8 mouse cellular contexts compared by ENCODE assay signal in genomic region chr10:121350357-121351065, GRCm38 (mm10). TPM values are rescaled to one million over a fixed set of nuclear protein-coding genes. Genes with fewer than 3 reads are reported as not detected.
DNase-seq lines count a peak whose midpoint lies in the region; ATAC-seq and TF ChIP-seq lines count a peak whose summit lies in the region.

No protein-coding gene starts in this region.

- H3K4me1 ChIP-seq in embryonic facial prominence, embryonic 12.5 days = peaks cover 15% of the 10 kb centered on the region
- peaks cover 12% of the 10 kb centered on the region for H3K4me1 ChIP-seq in hindbrain, embryonic 14.5 days (replicated peaks; ENCODE audit: control insufficient read depth, insufficient read depth, low read length)
- no peaks in the 10 kb centered on the region for H3K4me1 ChIP-seq in liver, embryonic 14.5 days (replicated peaks; ENCODE audit: control insufficient read depth in 2 of 2, insufficient read depth in 2 of 2, low read length in 1 of 2)
- peaks cover 17% of the 10 kb centered on the region for H3K4me1 ChIP-seq in neural tube, embryonic 13.5 days (replicated peaks)

- 0 out of 2 replicates have a peak overlapping the region, but pooled peaks have one; percentile 30 for H3K27ac ChIP-seq in embryonic facial prominence, embryonic 12.5 days
- H3K27ac ChIP-seq in hindbrain, embryonic 14.5 days = no peak overlapping the region
- H3K27ac ChIP-seq in liver, embryonic 14.5 days = no peak overlapping the region
- H3K27ac ChIP-seq in neural tube, embryonic 13.5 days (replicated peaks) = no peak overlapping the region

- H3K9me3 ChIP-seq in embryonic facial prominence, embryonic 12.5 days = 0 out of 2 replicates have a peak, but pooled peaks cover 4% of the 10 kb centered on the region
- H3K9me3 ChIP-seq in hindbrain, embryonic 14.5 days (ENCODE audit: control insufficient read depth, low read length) = no peaks in the 10 kb centered on the region
- no peaks in the 10 kb centered on the region for H3K9me3 ChIP-seq in liver, embryonic 14.5 days (ENCODE audit: control insufficient read depth, low read length)
- peaks cover 4% of the 10 kb centered on the region; the same call in 1 of the 2 replicates for H3K9me3 ChIP-seq in neural tube, embryonic 13.5 days

- peak overlapping the region; percentile 49 for H3K9ac ChIP-seq in embryonic facial prominence, embryonic 12.5 days
- peak overlapping the region; percentile 51 for H3K9ac ChIP-seq in hindbrain, embryonic 14.5 days
- H3K9ac ChIP-seq in liver, embryonic 14.5 days (replicated peaks) = no peak overlapping the region
- peak overlapping the region; percentile 63 for H3K9ac ChIP-seq in neural tube, embryonic 13.5 days

- TF ChIP-seq EP300 in liver, embryonic 14.5 days (IDR thresholded peaks at IDR 0.05; ENCODE audit: low read depth) = no peak

- ATAC-seq in embryonic facial prominence, embryonic 12.5 days (ENCODE audit: insufficient number of reproducible peaks, insufficient read depth, low FRiP score, low TSS enrichment) = peak; percentile 60; the same call in 1 of the 2 replicates
- peak; percentile 27; the same call in 1 of the 2 replicates for ATAC-seq in hindbrain, embryonic 14.5 days (ENCODE audit: low FRiP score)
- ATAC-seq in liver, embryonic 14.5 days (ENCODE audit: insufficient read depth) = no peak
- ATAC-seq in neural tube, embryonic 13.5 days (ENCODE audit: low read depth) = peak; percentile 61; the same call in 1 of the 2 replicates

- peak overlapping the region; percentile 92 for H3K4me2 ChIP-seq in embryonic facial prominence, embryonic 12.5 days (replicated peaks)
- H3K4me2 ChIP-seq in hindbrain, embryonic 14.5 days (replicated peaks) = peak overlapping the region; percentile 86
- peak overlapping the region; percentile 63 for H3K4me2 ChIP-seq in liver, embryonic 14.5 days (ENCODE audit: low read depth)
- H3K4me2 ChIP-seq in neural tube, embryonic 13.5 days = peak overlapping the region; percentile 88

- H3K4me3 ChIP-seq in embryonic facial prominence, embryonic 12.5 days = peak overlapping the region; percentile 52
- peak overlapping the region; percentile 40 for H3K4me3 ChIP-seq in hindbrain, embryonic 14.5 days (replicated peaks; ENCODE audit: low read length)
- H3K4me3 ChIP-seq in liver, embryonic 14.5 days (ENCODE audit: insufficient read depth in 1 of 2, low read depth in 2 of 2, low read length in 2 of 2) = peak overlapping the region; percentile 14 to 52
- peak overlapping the region; percentile 49 for H3K4me3 ChIP-seq in neural tube, embryonic 13.5 days

- H3K36me3 ChIP-seq in embryonic facial prominence, embryonic 12.5 days = no peaks in the 10 kb centered on the region
- no peaks in the 10 kb centered on the region for H3K36me3 ChIP-seq in hindbrain, embryonic 14.5 days (replicated peaks; ENCODE audit: control insufficient read depth, insufficient read depth)
- no peaks in the 10 kb centered on the region for H3K36me3 ChIP-seq in liver, embryonic 14.5 days (replicated peaks; ENCODE audit: control insufficient read depth, insufficient read depth, low read depth)
- H3K36me3 ChIP-seq in neural tube, embryonic 13.5 days = no peaks in the 10 kb centered on the region

- DNase-seq in urinary bladder, adult 2 months (ENCODE audit: low spot score) = peak; percentile 39
- DNase-seq in urinary bladder, postnatal 36 days (ENCODE audit: low spot score in 2 of 2) = no peak
- peak; percentile 40 for DNase-seq in hindbrain, embryonic 14.5 days (ENCODE audit: low spot score)
- no peak for DNase-seq in liver, embryonic 14.5 days (ENCODE audit: low read depth in 3 of 3, low spot score in 3 of 3)
- DNase-seq in right cerebral cortex, postnatal 25 days = no peak
- no peak for DNase-seq in layer of hippocampus, postnatal 10 days (ENCODE audit: low spot score in 2 of 2)

- no peak for TF ChIP-seq CTCF in liver, embryonic 14.5 days (IDR thresholded peaks at IDR 0.05; ENCODE audit: low read depth)

- WGBS in embryonic facial prominence, embryonic 12.5 days = 2% methylated on average over 35 of the region's 35 CpGs
- under 1% methylated on average over 35 of the region's 35 CpGs for WGBS in hindbrain, embryonic 14.5 days
- 4% methylated on average over 35 of the region's 35 CpGs for WGBS in liver, embryonic 14.5 days (ENCODE audit: insufficient replicate concordance)
- WGBS in neural tube, embryonic 13.5 days = under 1% methylated on average over 35 of the region's 35 CpGs

- H3K27me3 ChIP-seq in embryonic facial prominence, embryonic 12.5 days = peaks cover 37% of the 10 kb centered on the region
- peaks cover 49% of the 10 kb centered on the region for H3K27me3 ChIP-seq in hindbrain, embryonic 14.5 days (ENCODE audit: control insufficient read depth, insufficient read depth, low read length)
- peaks cover 37% of the 10 kb centered on the region for H3K27me3 ChIP-seq in liver, embryonic 14.5 days (ENCODE audit: control insufficient read depth, insufficient read depth, low read length)
- H3K27me3 ChIP-seq in neural tube, embryonic 13.5 days = peaks cover 49% of the 10 kb centered on the region

RNA-seq across cellular contexts. Expression of gene Tbc1d30, which starts 0.6 kb away (rescaled TPM):
- polyA plus RNA-seq in urinary bladder, adult 2 months (2012; rRNA removed) = 8.4 and 8.7 TPM in 2 replicates
- polyA plus RNA-seq in embryonic facial prominence, embryonic 12.5 days (2016; fragmentation: Nextera tagmentation; extraction: Ambion mirVana) = 2.0 and 2.8 TPM in 2 replicates
- 24.8 and 26.6 TPM in 2 replicates for polyA plus RNA-seq in hindbrain, embryonic 14.5 days (2014; fragmentation: Nextera tagmentation; extraction: Ambion mirVana)
- 0.23 and 0.26 TPM in 2 replicates for polyA plus RNA-seq in liver, embryonic 14.5 days (2012; rRNA removed)
- polyA plus RNA-seq in liver, embryonic 14.5 days (2014; fragmentation: Nextera tagmentation; extraction: Ambion mirVana) = 0.11 and 0.25 TPM in 2 replicates
- 14.3 and 14.4 TPM in 2 replicates for polyA plus RNA-seq in neural tube, embryonic 13.5 days (2015; fragmentation: Nextera tagmentation; extraction: Ambion mirVana)
- 10 to 100 TPM; 42.0 to 44.1 TPM for total RNA-seq in layer of hippocampus, postnatal 10 days (2021)

RNA-seq across cellular contexts. Expression of gene Gns, which starts 14.4 kb away (rescaled TPM):
- 48.3 and 80.7 TPM in 2 replicates for polyA plus RNA-seq in urinary bladder, adult 2 months (2012; rRNA removed)
- 53.4 and 55.6 TPM in 2 replicates for polyA plus RNA-seq in embryonic facial prominence, embryonic 12.5 days (2016; fragmentation: Nextera tagmentation; extraction: Ambion mirVana)
- polyA plus RNA-seq in hindbrain, embryonic 14.5 days (2014; fragmentation: Nextera tagmentation; extraction: Ambion mirVana) = 53.1 and 54.3 TPM in 2 replicates
- 6.5 and 7.3 TPM in 2 replicates for polyA plus RNA-seq in liver, embryonic 14.5 days (2012; rRNA removed)
- 12.2 and 14.2 TPM in 2 replicates for polyA plus RNA-seq in liver, embryonic 14.5 days (2014; fragmentation: Nextera tagmentation; extraction: Ambion mirVana)
- 46.1 and 46.7 TPM in 2 replicates for polyA plus RNA-seq in neural tube, embryonic 13.5 days (2015; fragmentation: Nextera tagmentation; extraction: Ambion mirVana)
- 10 to 100 TPM; 75.8 to 79.0 TPM for total RNA-seq in layer of hippocampus, postnatal 10 days (2021)

Comparison
In these comparisons a context has a peak if more than half of its experiments do, and no peak if none do; other contexts are left out.
1. DNase-seq: peak in urinary bladder, adult 2 months (single experiment) and hindbrain, embryonic 14.5 days (single experiment); none in urinary bladder, postnatal 36 days (0 of 2), liver, embryonic 14.5 days (0 of 3), right cerebral cortex, postnatal 25 days (single experiment) and layer of hippocampus, postnatal 10 days (0 of 2).
2. Peak in every context shown above with its lines, with median percentiles within 50 percentile points of each other: H3K4me2 ChIP-seq and H3K4me3 ChIP-seq.